Mouse (Mus musculus): ENCODE measurements around the gene Tyw1. TPM values are rescaled to one million over a fixed set of nuclear protein-coding genes. Genes with fewer than 3 reads are reported as not detected.

The Tyw1 gene
- total RNA-seq (2023), result 10 to 100 TPM; 28.8 to 28.9 TPM

DNA sequence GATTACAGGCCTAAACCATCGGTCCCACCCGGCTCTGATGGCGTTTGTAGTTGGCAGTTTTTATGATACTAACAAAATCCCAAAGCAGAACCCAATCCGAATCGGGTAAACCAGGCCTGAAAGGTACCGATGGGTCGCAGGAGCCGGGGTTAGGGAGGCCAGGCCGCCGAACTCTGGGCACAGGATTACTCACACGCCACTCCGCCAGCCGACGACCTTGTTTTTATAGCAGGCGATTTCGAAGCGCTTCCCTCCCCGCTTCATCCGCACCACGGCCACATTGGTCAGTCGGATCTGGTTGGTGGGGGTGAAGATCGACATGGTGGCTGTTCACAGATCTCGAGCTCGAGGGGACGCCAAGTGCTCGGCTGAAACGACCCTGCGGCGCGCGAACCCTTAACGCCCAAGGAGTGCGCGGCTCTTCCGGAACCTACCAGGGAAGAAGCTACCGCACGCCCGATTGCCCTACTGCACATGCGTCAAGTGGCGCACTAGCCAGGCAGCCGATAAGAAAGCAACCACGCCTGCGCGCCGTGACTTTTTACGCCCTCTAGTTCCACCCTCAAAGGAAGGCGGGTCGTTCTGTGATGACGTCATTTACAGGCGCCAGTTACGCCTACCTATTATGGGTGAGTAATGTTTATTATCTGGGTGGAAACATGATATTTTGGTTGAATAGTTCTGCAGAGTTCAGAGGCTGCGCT is at the start of gene Tyw1, which contains the start of gene Sbds:
Tyw1 (plus strand) TSS at position 603 of the 704 bp plus-strand sequence.
Sbds (minus strand) TSS at position 514 of the 704 bp plus-strand sequence.

DNA sequence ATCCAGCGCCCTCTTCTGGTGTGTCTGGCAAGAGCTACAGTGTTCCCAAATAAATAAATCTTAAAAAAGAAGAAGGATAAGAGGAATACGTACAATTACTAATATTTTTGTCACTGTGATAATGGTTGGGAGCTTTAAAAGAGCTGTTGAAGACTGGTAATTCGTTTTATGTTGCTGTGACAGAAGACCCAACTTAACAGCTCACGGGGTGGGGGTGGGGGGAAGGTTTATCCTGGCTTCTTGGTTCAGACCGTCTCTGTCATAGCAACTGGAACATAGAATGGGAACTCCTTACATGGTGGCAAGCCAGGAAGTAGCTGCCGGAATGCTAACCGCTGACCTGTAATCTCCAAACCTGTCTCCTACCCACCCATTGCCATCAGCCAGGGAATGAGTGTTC is 38.6 kb upstream of the Tyw1 start, which contains the start of gene Tmem248:
Tmem248 (plus strand) TSS at position 301 of the 400 bp plus-strand sequence.

DNA sequence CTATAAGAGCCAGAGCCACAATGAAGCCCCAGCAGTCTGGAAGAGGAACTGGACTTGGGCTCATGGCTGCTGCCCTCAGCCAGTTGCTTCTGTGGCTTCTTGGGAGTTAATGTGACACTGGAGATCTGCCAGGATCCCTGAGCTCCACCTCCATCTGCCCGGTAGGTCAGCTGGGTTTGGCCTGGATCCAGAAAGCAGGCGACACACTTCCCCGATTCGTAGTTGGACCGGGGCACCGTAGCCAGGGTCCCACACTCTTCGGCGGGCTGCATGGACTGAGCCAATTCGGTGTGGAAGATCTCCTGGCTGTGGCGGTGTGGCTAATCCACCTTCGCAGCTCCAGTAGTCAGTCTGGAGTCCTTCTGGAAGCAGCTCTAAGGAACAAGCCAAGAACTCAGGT is 113.8 kb downstream of the Tyw1 start, which contains the start of gene Caln1:
Caln1 (plus strand) TSS at position 219 of the 400 bp plus-strand sequence.

DNA sequence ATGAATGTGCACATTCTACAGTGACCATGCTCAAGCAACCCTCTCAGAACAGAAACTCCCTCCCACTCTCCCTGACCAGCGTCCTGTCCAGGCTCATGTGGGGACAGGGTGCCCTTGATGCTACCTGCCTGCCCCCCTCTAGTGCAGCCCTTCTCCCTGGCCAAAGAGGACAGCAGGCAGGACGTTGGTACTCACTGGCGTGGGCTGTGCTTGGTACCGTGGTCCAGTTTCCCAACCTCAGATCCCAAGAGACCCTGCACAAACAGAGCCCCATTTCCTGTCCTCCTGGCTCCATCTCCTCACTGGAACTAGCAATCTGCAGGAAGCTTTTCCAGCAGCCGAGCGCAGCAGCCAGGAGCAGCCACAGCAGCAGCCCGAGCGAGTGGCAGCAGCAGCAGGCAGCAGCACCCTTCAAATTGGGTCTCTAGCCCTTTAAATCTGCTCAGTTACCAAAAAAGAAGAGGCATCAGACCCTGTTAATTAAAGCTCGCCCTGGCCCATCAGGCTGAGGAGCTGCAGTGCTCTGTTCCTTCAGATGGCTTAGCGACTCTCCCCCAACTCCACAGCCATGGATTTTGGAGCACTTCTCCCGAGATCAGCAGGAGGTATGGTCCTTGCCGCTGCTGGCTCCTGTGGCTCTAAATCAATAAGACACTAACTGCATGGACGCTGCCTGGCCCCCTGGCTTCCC is 128.9 kb downstream of the Tyw1 start, which contains the start of gene A330070K13Rik:
A330070K13Rik (minus strand) TSS at position 410 of the 691 bp plus-strand sequence.

Other genes with a start within 250 kb of the Tyw1 start
- gene Asl, start 226.4 kb upstream of the Tyw1 start, total RNA-seq (2023), result 10 to 100 TPM; 14.1 to 14.3 TPM
- 10 to 100 TPM; 21.0 to 27.9 TPM for gene Crcp, start 226.3 kb upstream of the Tyw1 start, total RNA-seq (2023)
- gene Tpst1, start 182.3 kb upstream of the Tyw1 start, total RNA-seq (2023), result 10 to 100 TPM; 35.5 to 46.5 TPM
- 1 to 10 TPM; 4.4 to 4.6 TPM for gene Kctd7, start 110.8 kb upstream of the Tyw1 start, total RNA-seq (2023)
- gene Rabgef1, start 83.8 kb upstream of the Tyw1 start, total RNA-seq (2023), result 10 to 100 TPM; 59.4 to 70.2 TPM
- 10 to 100 TPM; 65.8 to 67.0 TPM for gene Tmem248, start 38.5 kb upstream of the Tyw1 start, total RNA-seq (2023)
- 100 to 1,000 TPM; 108 to 126 TPM for gene Sbds, start 89 bp upstream of the Tyw1 start, total RNA-seq (2023)
- gene Caln1, start 113.8 kb downstream of the Tyw1 start, total RNA-seq (2023), result not detected
- gene A330070K13Rik, start 129.0 kb downstream of the Tyw1 start, total RNA-seq (2023), result not detected